Mouse (Mus musculus): ENCODE results near the gene Fam217b. TPM values are rescaled to one million over a fixed set of nuclear protein-coding genes. Genes with fewer than 3 reads are reported as not detected.

Fam217b gene
- polyA plus RNA-seq, 1 experiment from 2014 or later, result 1.2 TPM

DNA sequence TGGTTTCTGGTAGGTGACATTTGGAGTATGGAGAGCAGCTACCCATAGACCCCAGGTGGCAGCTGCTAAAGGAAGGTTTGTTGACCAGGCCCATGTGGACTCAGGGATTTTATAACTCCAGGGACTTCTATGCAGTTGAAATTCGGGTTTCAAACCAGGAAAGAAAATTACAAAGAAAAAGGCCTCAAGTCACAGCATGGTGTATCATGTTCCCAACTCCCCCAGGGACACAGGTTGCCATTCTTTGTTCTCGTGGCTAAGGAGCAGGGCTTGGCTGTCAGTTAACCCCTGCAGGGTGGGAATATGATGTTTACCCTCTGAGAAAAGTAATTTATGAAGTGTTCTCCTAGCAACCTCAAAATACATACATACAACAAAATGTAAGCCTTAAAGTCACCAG lies 35.9 kb downstream of the Fam217b start:
- no peaks in the 10 kb centered on the region for H3K27me3 ChIP-seq (replicated peaks)
- no peaks in the 10 kb centered on the region for H3K4me1 ChIP-seq
- no peak overlapping the region for H3K9ac ChIP-seq
- 29% methylated on average over 2 of the region's 2 CpGs for WGBS (ENCODE audit: insufficient replicate concordance)
- no peaks in the 10 kb centered on the region for H3K9me3 ChIP-seq (replicated peaks)
- no peaks in the 10 kb centered on the region for H3K36me3 ChIP-seq
- H3K27ac ChIP-seq, result no peak overlapping the region
- no peak for ATAC-seq
- H3K4me3 ChIP-seq, result no peak overlapping the region
- no peak overlapping the region for H3K4me2 ChIP-seq

DNA sequence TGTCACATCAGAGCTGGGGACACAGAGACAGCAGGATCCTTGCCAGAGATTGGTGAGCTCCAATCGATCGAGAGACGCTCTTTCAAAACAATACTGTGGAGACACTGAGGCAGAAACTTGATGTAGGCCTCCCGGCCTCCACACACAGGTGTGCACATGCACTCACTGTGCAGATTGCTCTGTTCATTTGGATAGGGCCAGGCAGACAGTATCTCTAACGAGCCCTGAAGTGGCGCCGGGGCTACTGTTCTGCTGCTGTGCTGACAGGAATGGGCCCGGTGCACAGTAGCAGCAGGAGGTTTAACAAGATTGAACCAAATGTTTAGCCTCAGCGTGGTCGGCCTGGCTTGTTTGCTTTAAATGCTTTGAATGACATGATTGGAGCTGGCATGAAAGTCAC lies 36.6 kb downstream of the Fam217b start:
- no peak overlapping the region for H3K4me3 ChIP-seq
- H3K27me3 ChIP-seq (replicated peaks), result no peaks in the 10 kb centered on the region
- no peaks in the 10 kb centered on the region for H3K9me3 ChIP-seq (replicated peaks)
- no peak overlapping the region for H3K4me2 ChIP-seq
- no peak for ATAC-seq
- H3K4me1 ChIP-seq, result no peaks in the 10 kb centered on the region
- H3K9ac ChIP-seq, result no peak overlapping the region
- H3K36me3 ChIP-seq, result no peaks in the 10 kb centered on the region
- no peak overlapping the region for H3K27ac ChIP-seq
- 69% methylated on average over 10 of the region's 10 CpGs for WGBS (ENCODE audit: insufficient replicate concordance)

DNA sequence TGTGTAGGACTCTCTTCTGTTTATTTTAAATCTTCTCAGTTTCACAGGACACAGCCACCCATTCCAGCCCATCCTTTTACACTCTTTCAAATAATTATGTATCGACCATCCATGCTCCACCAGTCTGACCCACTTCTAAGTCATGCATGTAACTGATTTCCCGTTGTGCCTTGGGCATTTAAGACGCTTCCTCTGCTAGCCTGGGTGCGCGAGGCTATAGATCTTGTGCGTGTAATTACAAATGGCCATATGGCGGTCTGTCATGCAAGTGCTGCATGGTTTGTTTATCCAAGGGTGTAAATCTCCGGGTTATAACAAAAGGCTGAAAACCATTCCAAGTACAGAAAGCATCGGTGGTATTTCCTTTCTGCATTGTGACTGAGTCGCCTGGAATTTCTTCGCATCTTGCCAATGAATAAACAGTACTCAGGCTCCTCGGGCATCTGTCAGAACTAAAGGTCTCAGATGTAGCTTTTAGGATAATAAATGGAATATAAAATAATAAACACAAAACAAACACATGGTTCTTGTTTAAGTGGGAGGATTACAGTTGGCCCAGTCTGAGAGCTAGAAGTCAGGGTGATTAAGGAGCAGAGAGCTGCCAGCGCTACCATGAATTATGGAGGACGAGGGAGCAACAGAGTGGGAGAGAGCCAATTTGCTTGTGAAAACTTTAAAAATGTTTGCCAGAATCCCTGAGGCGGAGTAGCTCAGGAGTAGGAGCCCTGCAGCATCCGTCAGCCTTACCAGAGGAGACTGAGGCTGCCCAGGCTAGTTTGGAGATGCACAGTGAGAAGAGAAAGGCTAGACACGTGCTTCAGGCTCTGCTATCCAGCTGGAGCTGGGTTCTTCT lies 40.6 kb downstream of the Fam217b start:
- no peaks in the 10 kb centered on the region for H3K36me3 ChIP-seq
- WGBS (ENCODE audit: insufficient replicate concordance), result 55% methylated on average over 17 of the region's 17 CpGs
- no peak overlapping the region for H3K4me2 ChIP-seq
- H3K27me3 ChIP-seq (replicated peaks), result no peaks in the 10 kb centered on the region
- no peak overlapping the region for H3K9ac ChIP-seq
- H3K9me3 ChIP-seq (replicated peaks), result no peaks in the 10 kb centered on the region
- H3K4me3 ChIP-seq, result no peak overlapping the region
- H3K4me1 ChIP-seq, result no peaks in the 10 kb centered on the region
- no peak overlapping the region for H3K27ac ChIP-seq
- no peak for ATAC-seq

- WGBS (ENCODE audit: insufficient replicate concordance), result 71% methylated on average over 6 of the region's 6 CpGs
Measured at GRCm38 (mm10) chr2:178457414-178457813, 43.1 kb downstream of the Fam217b start.

DNA sequence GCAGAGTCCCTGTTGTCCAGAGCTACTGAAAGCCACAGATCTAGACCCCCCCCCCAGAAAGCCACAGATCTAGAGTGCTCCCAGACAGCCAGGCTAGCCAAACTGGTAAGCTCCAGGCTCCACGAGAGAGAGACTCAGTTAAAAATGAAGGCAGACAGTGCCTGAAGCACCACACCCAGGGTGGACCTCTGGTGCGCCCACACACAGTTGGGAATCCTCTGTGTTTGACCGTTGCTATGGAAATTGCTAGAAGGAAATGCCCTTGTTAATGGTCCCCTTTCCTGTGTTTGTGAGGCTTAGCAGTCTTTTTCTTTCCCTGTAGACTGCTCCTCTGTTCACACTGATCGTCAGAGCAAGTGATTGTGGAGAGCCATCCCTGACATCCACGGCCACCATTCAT lies 46.0 kb downstream of the Fam217b start:
- H3K36me3 ChIP-seq, result no peaks in the 10 kb centered on the region
- no peak overlapping the region for H3K4me3 ChIP-seq
- H3K9me3 ChIP-seq (replicated peaks), result no peaks in the 10 kb centered on the region
- no peak overlapping the region for H3K4me2 ChIP-seq
- H3K27me3 ChIP-seq (replicated peaks), result no peaks in the 10 kb centered on the region
- no peaks in the 10 kb centered on the region for H3K4me1 ChIP-seq
- ATAC-seq, result no peak
- H3K27ac ChIP-seq, result no peak overlapping the region
- WGBS (ENCODE audit: insufficient replicate concordance), result 46% methylated on average over 5 of the region's 5 CpGs
- H3K9ac ChIP-seq, result no peak overlapping the region

More at GRCm38 (mm10) chr2:178457414-178457813, 43.1 kb downstream of the Fam217b start:
- no peaks in the 10 kb centered on the region for H3K4me1 ChIP-seq
- no peak overlapping the region for H3K27ac ChIP-seq
- H3K36me3 ChIP-seq, result no peaks in the 10 kb centered on the region
- no peak overlapping the region for H3K4me2 ChIP-seq
- H3K9me3 ChIP-seq (replicated peaks), result no peaks in the 10 kb centered on the region
- no peak overlapping the region for H3K9ac ChIP-seq
- H3K4me3 ChIP-seq, result no peak overlapping the region
- ATAC-seq, result no peak
- no peaks in the 10 kb centered on the region for H3K27me3 ChIP-seq (replicated peaks)

- Histone ChIP-seq H3K4me2 (no peak overlapping the region), H3K9me3 (replicated peaks) (0 out of 2 replicates have a peak, but pooled peaks cover 6% of the 10 kb centered on the region), H3K4me3 (no peak overlapping the region), H3K9ac (no peak overlapping the region), H3K27me3 (replicated peaks) (no peaks in the 10 kb centered on the region), H3K4me1 (0 out of 2 replicates have a peak, but pooled peaks cover 5% of the 10 kb centered on the region), H3K27ac (no peak overlapping the region), H3K36me3 (no peaks in the 10 kb centered on the region)
- peak; percentile 53 for ATAC-seq
- WGBS (ENCODE audit: insufficient replicate concordance), result 61% methylated on average over 17 of the region's 17 CpGs
Measured at GRCm38 (mm10) chr2:178471546-178472480, 57.5 kb downstream of the Fam217b start.

- 0 out of 2 replicates have a peak, but pooled peaks cover 6% of the 10 kb centered on the region for H3K9me3 ChIP-seq (replicated peaks)
- H3K9ac ChIP-seq, result no peak overlapping the region
- H3K4me2 ChIP-seq, result no peak overlapping the region
- H3K27ac ChIP-seq, result no peak overlapping the region
- no peaks in the 10 kb centered on the region for H3K36me3 ChIP-seq
- WGBS (ENCODE audit: insufficient replicate concordance), result 72% methylated on average over 10 of the region's 10 CpGs
- no peak overlapping the region for H3K4me3 ChIP-seq
- H3K27me3 ChIP-seq (replicated peaks), result no peaks in the 10 kb centered on the region
- ATAC-seq, result no peak
- H3K4me1 ChIP-seq, result 0 out of 2 replicates have a peak, but pooled peaks cover 5% of the 10 kb centered on the region
Measured at GRCm38 (mm10) chr2:178473916-178474315, 59.6 kb downstream of the Fam217b start.

Other genes with a start within 250 kb of the Fam217b start
- 0.02 TPM in 1 of 2 replicates, not detected in the other for gene Sycp2, start 6.8 kb upstream of the Fam217b start, polyA plus RNA-seq (2016; fragmentation: Nextera tagmentation; extraction: Ambion mirVana)
- gene Ppp1r3d, start 52 bp upstream of the Fam217b start, polyA plus RNA-seq (2016; fragmentation: Nextera tagmentation; extraction: Ambion mirVana), result 1.8 and 1.9 TPM in 2 replicates
- 0.14 and 0.26 TPM in 2 replicates for gene Cdh26, start 16.0 kb downstream of the Fam217b start, polyA plus RNA-seq (2016; fragmentation: Nextera tagmentation; extraction: Ambion mirVana)